Mouse (Mus musculus): Measurements from ENCODE around the gene Prrt1. TPM values are rescaled to one million over a fixed set of nuclear protein-coding genes. Genes with fewer than 3 reads are reported as not detected.

The Prrt1 gene
- polyA plus RNA-seq, 1 experiment from 2014 or later: 0.25 TPM

- peaks cover 42% of the 10 kb centered on the region for H3K27me3 ChIP-seq
- H3K4me3 ChIP-seq: no peak overlapping the region
- H3K4me2 ChIP-seq (replicated peaks): no peak overlapping the region
- no peak overlapping the region for H3K27ac ChIP-seq
- WGBS: 66% methylated on average over 2 of the region's 2 CpGs
- H3K9me3 ChIP-seq: no peaks in the 10 kb centered on the region
- no peak overlapping the region for H3K9ac ChIP-seq
- no peak for ATAC-seq (ENCODE audit: low FRiP score, low read depth)
- no peaks in the 10 kb centered on the region for H3K36me3 ChIP-seq
- H3K4me1 ChIP-seq: peaks cover 26% of the 10 kb centered on the region
Measured at GRCm38 (mm10) chr17:34635671-34636070, 6.3 kb downstream of the Prrt1 start.

- no peaks in the 10 kb centered on the region for H3K36me3 ChIP-seq
- H3K4me3 ChIP-seq: no peak overlapping the region
- H3K9ac ChIP-seq: no peak overlapping the region
- H3K4me2 ChIP-seq (replicated peaks): no peak overlapping the region
- WGBS: 58% methylated on average over 3 of the region's 3 CpGs
- H3K27ac ChIP-seq: no peak overlapping the region
- ATAC-seq (ENCODE audit: low FRiP score, low read depth): no peak
- H3K9me3 ChIP-seq: no peaks in the 10 kb centered on the region
- H3K27me3 ChIP-seq: peaks cover 25% of the 10 kb centered on the region
- peaks cover 17% of the 10 kb centered on the region for H3K4me1 ChIP-seq
Measured at GRCm38 (mm10) chr17:34637459-34637858, 8.1 kb downstream of the Prrt1 start.

GRCm38 (mm10) chr17:34639461-34640255 lies 10.3 kb downstream of the Prrt1 start:
- 75% methylated on average over 7 of the region's 7 CpGs for WGBS
- no peak overlapping the region for H3K9ac ChIP-seq
- peaks cover 15% of the 10 kb centered on the region for H3K4me1 ChIP-seq
- no peak overlapping the region for H3K27ac ChIP-seq
- no peak for ATAC-seq (ENCODE audit: low FRiP score, low read depth)
- peaks cover 7% of the 10 kb centered on the region; the same call in 1 of the 2 replicates for H3K27me3 ChIP-seq
- H3K36me3 ChIP-seq: no peaks in the 10 kb centered on the region
- no peaks in the 10 kb centered on the region for H3K9me3 ChIP-seq
- no peak overlapping the region for H3K4me2 ChIP-seq (replicated peaks)
- no peak overlapping the region for H3K4me3 ChIP-seq

GRCm38 (mm10) chr17:34640778-34641601 lies 11.7 kb downstream of the Prrt1 start:
- Histone ChIP-seq H3K9ac (peak overlapping the region; percentile 51), H3K36me3 (no peaks in the 10 kb centered on the region), H3K4me3 (no peak overlapping the region), H3K27me3 (peaks cover 7% of the 10 kb centered on the region; the same call in 1 of the 2 replicates), H3K4me1 (peaks cover 25% of the 10 kb centered on the region), H3K9me3 (no peaks in the 10 kb centered on the region), H3K4me2 (replicated peaks) (peak overlapping the region; percentile 38; the same call in 1 of the 2 replicates), H3K27ac (peak overlapping the region; percentile 77)
- peak; percentile 33 for ATAC-seq (ENCODE audit: low FRiP score, low read depth)
- 18% methylated on average over 11 of the region's 11 CpGs for WGBS

GRCm38 (mm10) chr17:34641945-34642344 lies 12.6 kb downstream of the Prrt1 start:
- Histone ChIP-seq H3K27ac (no peak overlapping the region), H3K36me3 (no peaks in the 10 kb centered on the region)
- WGBS: 66% methylated on average over 3 of the region's 3 CpGs

GRCm38 (mm10) chr17:34643379-34643778 lies 14.0 kb downstream of the Prrt1 start:
- Histone ChIP-seq H3K27me3 (no peaks in the 10 kb centered on the region), H3K36me3 (peaks cover under 1% of the 10 kb centered on the region; the same call in 1 of the 2 replicates), H3K4me2 (replicated peaks) (no peak overlapping the region), H3K9me3 (no peaks in the 10 kb centered on the region), H3K4me1 (peaks cover 41% of the 10 kb centered on the region), H3K9ac (no peak overlapping the region), H3K4me3 (no peak overlapping the region), H3K27ac (no peak overlapping the region)
- 90% methylated on average over 4 of the region's 4 CpGs for WGBS
- no peak for ATAC-seq (ENCODE audit: low FRiP score, low read depth)

More at GRCm38 (mm10) chr17:34641945-34642344, 12.6 kb downstream of the Prrt1 start:
- Histone ChIP-seq H3K9ac (no peak overlapping the region), H3K4me3 (no peak overlapping the region), H3K9me3 (no peaks in the 10 kb centered on the region), H3K27me3 (peaks cover 2% of the 10 kb centered on the region; the same call in 1 of the 2 replicates), H3K4me1 (peaks cover 32% of the 10 kb centered on the region), H3K4me2 (replicated peaks) (no peak overlapping the region)
- ATAC-seq (ENCODE audit: low FRiP score, low read depth): no peak

GRCm38 (mm10) chr17:34643944-34644343 lies 14.6 kb downstream of the Prrt1 start:
- peaks cover 6% of the 10 kb centered on the region for H3K36me3 ChIP-seq
- H3K4me3 ChIP-seq: no peak overlapping the region
- no peak overlapping the region for H3K4me2 ChIP-seq (replicated peaks)
- no peaks in the 10 kb centered on the region for H3K27me3 ChIP-seq
- no peak overlapping the region for H3K27ac ChIP-seq
- H3K9me3 ChIP-seq: no peaks in the 10 kb centered on the region
- peaks cover 43% of the 10 kb centered on the region for H3K4me1 ChIP-seq
- ATAC-seq (ENCODE audit: low FRiP score, low read depth): no peak
- WGBS: 84% methylated on average over 10 of the region's 10 CpGs
- no peak overlapping the region for H3K9ac ChIP-seq

GRCm38 (mm10) chr17:34644608-34645007 lies 15.3 kb downstream of the Prrt1 start, which contains the start of gene Fkbpl:
TSS of gene Fkbpl (plus strand) at chr17:34644764.
- peak within 1 kb of the TSS; percentile 81 for H3K4me2 ChIP-seq (replicated peaks)
- H3K4me1 ChIP-seq: peaks cover 43% of the 10 kb centered on the region
- H3K4me3 ChIP-seq: peak within 1 kb of the TSS; percentile 98
- WGBS: under 1% methylated on average over 16 of the region's 16 CpGs
- peak within 1 kb of the TSS; percentile 79 for H3K9ac ChIP-seq
- H3K27ac ChIP-seq: no peak within 1 kb of the TSS
- peak; percentile 80 for ATAC-seq (ENCODE audit: low FRiP score, low read depth)
- no peaks in the 10 kb centered on the region for H3K27me3 ChIP-seq
- peaks cover 13% of the 10 kb centered on the region for H3K36me3 ChIP-seq
- H3K9me3 ChIP-seq: no peaks in the 10 kb centered on the region

- WGBS: 50% methylated on average over 10 of the region's 10 CpGs
- no peak for ATAC-seq (ENCODE audit: low FRiP score, low read depth)
- Histone ChIP-seq H3K4me1 (peaks cover 41% of the 10 kb centered on the region), H3K9ac (peak overlapping the region; percentile 79), H3K36me3 (peaks cover 20% of the 10 kb centered on the region), H3K27ac (no peak overlapping the region), H3K27me3 (no peaks in the 10 kb centered on the region), H3K4me3 (peak overlapping the region; percentile 98), H3K4me2 (replicated peaks) (peak overlapping the region; percentile 81), H3K9me3 (no peaks in the 10 kb centered on the region)
Measured at GRCm38 (mm10) chr17:34645256-34645829, 16.0 kb downstream of the Prrt1 start.

- WGBS: 89% methylated on average over 30 of the region's 30 CpGs
- Histone ChIP-seq H3K9ac (no peak overlapping the region), H3K27ac (no peak overlapping the region), H3K9me3 (no peaks in the 10 kb centered on the region), H3K4me3 (peak overlapping the region; percentile 98), H3K4me2 (replicated peaks) (peak overlapping the region; percentile 81), H3K4me1 (peaks cover 35% of the 10 kb centered on the region), H3K27me3 (no peaks in the 10 kb centered on the region), H3K36me3 (peaks cover 27% of the 10 kb centered on the region)
- ATAC-seq (ENCODE audit: low FRiP score, low read depth): no peak
Measured at GRCm38 (mm10) chr17:34645831-34646511, 16.6 kb downstream of the Prrt1 start.
